Mouse (Mus musculus) cortical plate, adult 2 months (tissue): ENCODE results near the gene Chrna4.

ENCODE experiments used
- CTCF ChIP-seq: fragments of 200-500 bp; IDR thresholded peaks from 2 replicates; pipeline ENCODE4 v1.5.1; 2011; ENCODE audit warnings: mild to moderate bottlenecking, control low read depth, low read length; ENCODE audit not compliant: insufficient read depth; ENCODE audit errors: extremely low read depth
- POLR2A ChIP-seq: fragments of 200-500 bp; IDR thresholded peaks from 2 replicates; pipeline ENCODE4 v1.6.1; 2011; ENCODE audit warnings: mild to moderate bottlenecking, low read length, control low read depth; ENCODE audit not compliant: insufficient read depth; ENCODE audit errors: extremely low read depth

GRCm38 (mm10) chr2:181008339-181008738 is 35.0 kb downstream of the Chrna4 start:
- TF ChIP-seq CTCF (no peak), POLR2A (no peak)
